Mouse (Mus musculus): ENCODE measurements around the gene Ttc39a.

DNA sequence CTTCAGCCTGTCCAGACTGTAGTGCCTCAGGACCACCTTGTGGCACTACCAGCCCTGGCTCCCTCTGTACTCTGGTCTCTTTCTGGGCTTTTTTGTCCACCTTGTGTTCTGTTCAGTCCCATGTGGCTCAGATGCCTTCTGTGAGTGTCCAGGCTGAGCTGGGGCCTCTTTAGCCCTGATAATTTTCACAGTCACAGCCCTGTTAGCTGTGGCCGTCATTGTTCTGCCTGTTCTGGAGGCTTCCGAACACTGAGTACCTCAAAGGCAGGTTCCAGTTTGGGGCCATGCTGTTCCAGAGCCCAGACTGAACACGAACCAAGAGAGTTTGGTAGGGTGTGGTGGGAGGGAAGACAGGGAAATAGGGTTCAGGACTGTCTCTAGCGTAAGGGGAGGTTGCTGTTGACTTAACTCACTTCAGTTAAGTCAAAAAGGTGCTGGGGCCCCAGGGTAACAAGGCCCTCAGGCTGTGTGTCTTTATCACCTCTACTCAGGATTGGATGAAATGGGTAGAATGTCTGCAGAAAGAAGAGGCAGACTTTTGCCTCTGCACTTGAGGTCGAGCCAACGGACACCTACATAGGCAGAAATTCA, 5.0 kb downstream of the Ttc39a start:
- TF ChIP-seq MAFK (IDR thresholded peaks at IDR 0.05; ENCODE audit: insufficient read depth, low read depth, low read length) (no peak), HCFC1 (IDR thresholded peaks at IDR 0.05; ENCODE audit: borderline replicate concordance, insufficient read depth, low read length) (no peak), CHD2 (IDR thresholded peaks at IDR 0.05; ENCODE audit: low read depth, low read length) (no peak), ZC3H11A (IDR thresholded peaks at IDR 0.05; ENCODE audit: borderline replicate concordance, low read depth, low read length) (no peak)

Data from ES-E14 (cell line).